Mouse (Mus musculus) lung, adult 2 months (tissue): ENCODE data around the gene Hpdl.

Source experiments
- CTCF ChIP-seq: fragments of 200-500 bp; IDR thresholded peaks from 2 replicates; pipeline ENCODE4 v1.5.1; 2011; ENCODE audit warnings: mild to moderate bottlenecking, low read length, control low read depth; ENCODE audit not compliant: insufficient read depth
- POLR2A ChIP-seq: fragments of 200-500 bp; IDR thresholded peaks from 2 replicates; pipeline ENCODE4 v1.6.1; 2011; ENCODE audit warnings: low read depth, mild to moderate bottlenecking, control low read depth, low read length, borderline replicate concordance; ENCODE audit errors: extremely low read depth

- TF ChIP-seq POLR2A (no peak), CTCF (no peak)
Measured at GRCm38 (mm10) chr4:116819968-116820901, 1.3 kb downstream of the Hpdl start.
